Mouse (Mus musculus): ENCODE data around the gene Frem3. TPM values are rescaled to one million over a fixed set of nuclear protein-coding genes. Genes with fewer than 3 reads are reported as not detected.

Frem3 gene
- 0.14 and 0.31 TPM in 2 replicates for total RNA-seq (2014; rRNA removed)
- 0.08 and 0.23 TPM in 2 replicates for polyA plus RNA-seq (2015; fragmentation: Nextera tagmentation; extraction: Ambion mirVana)

DNA sequence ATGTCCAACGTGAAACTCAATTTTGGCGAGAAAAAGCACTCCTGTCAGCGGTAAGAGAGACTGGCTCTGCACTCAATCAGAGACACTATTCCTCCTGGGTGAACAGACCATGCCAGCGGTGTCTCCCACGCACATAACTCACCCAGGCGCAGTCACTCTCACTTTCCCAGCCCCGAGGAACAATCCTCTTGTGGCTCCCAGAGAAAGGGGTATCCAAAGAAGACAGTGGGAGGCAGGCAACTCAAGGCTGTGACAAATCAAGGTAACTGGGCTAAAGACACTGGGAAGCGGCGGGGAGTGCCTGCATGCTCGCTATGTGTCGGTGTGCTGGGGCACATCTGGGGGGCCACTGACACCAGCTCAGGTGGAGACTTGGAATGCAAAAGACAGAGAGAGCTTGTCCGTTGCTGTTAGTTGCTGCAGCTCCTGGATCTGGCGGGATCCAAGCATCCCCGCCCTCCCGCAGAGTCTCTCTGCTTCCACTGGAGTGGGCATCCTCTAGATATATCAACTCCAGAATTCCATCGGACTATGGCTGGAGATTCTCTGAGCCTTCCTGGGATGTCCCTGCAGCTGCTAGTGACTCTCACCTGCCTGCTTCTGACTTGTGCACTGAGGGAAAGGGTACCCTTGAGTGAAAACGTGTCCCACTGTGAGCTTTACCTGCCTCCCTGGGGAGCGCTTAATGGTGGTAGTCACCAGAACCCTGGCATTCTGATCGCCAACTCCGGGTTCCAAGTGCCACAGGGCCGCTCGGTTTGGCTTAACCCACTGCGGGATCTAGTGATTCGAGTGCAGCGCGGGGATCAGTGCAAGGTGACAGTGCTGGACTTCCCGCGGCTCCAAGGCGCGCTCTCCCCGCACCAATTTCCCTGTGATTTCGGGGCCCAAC is at the start of gene Frem3:
Gene Frem3, plus strand, starts transcription at position 532 of the 892 bp plus-strand sequence.
- 2% methylated on average over 32 of the region's 32 CpGs for WGBS

DNA sequence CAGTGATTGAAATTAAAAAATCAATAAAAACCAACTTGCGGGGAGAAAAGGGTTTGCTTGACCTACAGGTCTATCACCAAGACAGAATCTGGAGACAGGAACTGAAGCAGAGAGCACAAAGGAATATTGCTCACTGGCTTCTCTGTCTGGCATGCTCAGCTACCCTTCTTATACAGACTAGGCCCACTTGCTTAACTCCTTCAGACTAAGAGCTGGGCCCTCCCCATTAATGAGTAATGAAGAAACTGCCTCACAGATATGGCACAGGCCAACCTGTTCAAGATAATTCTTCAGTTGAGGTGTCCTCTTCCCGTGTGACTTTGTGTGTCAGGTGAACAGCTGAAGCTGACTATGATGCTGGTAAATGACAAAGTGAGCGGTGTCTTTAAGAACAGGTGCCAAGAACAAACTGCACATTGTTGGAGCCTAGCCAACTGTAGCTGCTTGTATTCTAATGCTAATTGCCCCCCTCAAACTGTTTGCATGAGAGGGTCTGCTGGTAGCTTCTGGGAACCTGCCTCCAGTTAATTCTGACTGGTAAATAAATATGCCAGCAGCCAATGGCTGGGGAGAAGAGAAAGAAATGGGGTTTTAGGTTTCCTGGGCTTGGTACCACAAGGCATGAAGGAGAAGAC is 46.6 kb upstream of the Frem3 start:
- DNase-seq, result peak; percentile 70
- no peaks in the 10 kb centered on the region for H3K36me3 ChIP-seq (ENCODE audit: insufficient read depth)
- H3K4me1 ChIP-seq (ENCODE audit: insufficient read depth), result 0 out of 2 replicates have a peak, but pooled peaks cover 4% of the 10 kb centered on the region
- TF ChIP-seq CTCF (IDR thresholded peaks at IDR 0.05; ENCODE audit: low read depth), result no peak
- no peak overlapping the region for H3K9ac ChIP-seq
- no peak overlapping the region for H3K27ac ChIP-seq (ENCODE audit: low read depth, low read length)
- peak; percentile 59; the same call in 1 of the 2 replicates for ATAC-seq
- H3K4me2 ChIP-seq (ENCODE audit: low read depth), result no peak overlapping the region
- no peak overlapping the region for H3K4me3 ChIP-seq (ENCODE audit: low read depth, low read length)
- no peaks in the 10 kb centered on the region for H3K27me3 ChIP-seq (ENCODE audit: insufficient read depth, low read length)
- no peaks in the 10 kb centered on the region for H3K9me3 ChIP-seq (ENCODE audit: low read length)
- 38% methylated on average over 3 of the region's 3 CpGs for WGBS

More for the DNA sequence above, at the start of gene Frem3:
- Histone ChIP-seq H3K36me3 (ENCODE audit: insufficient read depth) (no peaks in the 10 kb centered on the region), H3K27me3 (ENCODE audit: insufficient read depth, low read length) (peaks cover 15% of the 10 kb centered on the region), H3K27ac (ENCODE audit: low read depth, low read length) (no peak within 1 kb of the TSS), H3K4me3 (ENCODE audit: low read depth, low read length) (peak within 1 kb of the TSS; percentile 34), H3K9ac (peak within 1 kb of the TSS; percentile 22), H3K4me1 (ENCODE audit: insufficient read depth) (peaks cover 6% of the 10 kb centered on the region; the same call in 1 of the 2 replicates), H3K9me3 (ENCODE audit: low read length) (no peaks in the 10 kb centered on the region), H3K4me2 (ENCODE audit: low read depth) (peak within 1 kb of the TSS; percentile 58)
- TF ChIP-seq CTCF (IDR thresholded peaks at IDR 0.05; ENCODE audit: low read depth), result no peak
- ATAC-seq (peak; percentile 38), DNase-seq (peak; percentile 8)

DNA sequence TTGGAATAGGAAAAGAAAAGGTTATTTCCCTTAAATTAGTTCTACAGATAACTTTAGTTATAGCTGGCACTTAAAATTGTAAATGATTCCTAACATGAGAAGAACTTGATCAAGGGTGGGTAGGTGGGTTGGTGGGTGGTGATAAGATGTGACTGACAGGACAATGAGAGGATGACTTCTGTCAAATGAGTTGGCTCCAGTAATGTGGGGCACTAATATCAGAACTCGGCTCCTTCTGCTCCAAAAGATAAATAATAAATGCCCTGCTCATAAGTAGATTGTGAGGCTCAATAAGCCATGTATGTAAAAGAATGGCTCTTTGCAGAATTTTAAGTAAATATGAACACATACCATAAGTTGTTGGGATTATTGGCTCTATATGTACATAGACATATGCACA is 43.4 kb upstream of the Frem3 start:
- no peak overlapping the region for H3K27ac ChIP-seq (ENCODE audit: low read depth, low read length)
- H3K36me3 ChIP-seq (ENCODE audit: insufficient read depth), result no peaks in the 10 kb centered on the region
- 0 out of 2 replicates have a peak, but pooled peaks cover 4% of the 10 kb centered on the region for H3K4me1 ChIP-seq (ENCODE audit: insufficient read depth)
- no peak overlapping the region for H3K4me2 ChIP-seq (ENCODE audit: low read depth)
- DNase-seq (no peak), ATAC-seq (no peak)
- no peak overlapping the region for H3K9ac ChIP-seq
- H3K27me3 ChIP-seq (ENCODE audit: insufficient read depth, low read length), result no peaks in the 10 kb centered on the region
- WGBS, result 90% methylated on average over 1 of the region's 1 CpGs
- no peak overlapping the region for H3K4me3 ChIP-seq (ENCODE audit: low read depth, low read length)
- no peak for TF ChIP-seq CTCF (IDR thresholded peaks at IDR 0.05; ENCODE audit: low read depth)
- H3K9me3 ChIP-seq (ENCODE audit: low read length), result no peaks in the 10 kb centered on the region

DNA sequence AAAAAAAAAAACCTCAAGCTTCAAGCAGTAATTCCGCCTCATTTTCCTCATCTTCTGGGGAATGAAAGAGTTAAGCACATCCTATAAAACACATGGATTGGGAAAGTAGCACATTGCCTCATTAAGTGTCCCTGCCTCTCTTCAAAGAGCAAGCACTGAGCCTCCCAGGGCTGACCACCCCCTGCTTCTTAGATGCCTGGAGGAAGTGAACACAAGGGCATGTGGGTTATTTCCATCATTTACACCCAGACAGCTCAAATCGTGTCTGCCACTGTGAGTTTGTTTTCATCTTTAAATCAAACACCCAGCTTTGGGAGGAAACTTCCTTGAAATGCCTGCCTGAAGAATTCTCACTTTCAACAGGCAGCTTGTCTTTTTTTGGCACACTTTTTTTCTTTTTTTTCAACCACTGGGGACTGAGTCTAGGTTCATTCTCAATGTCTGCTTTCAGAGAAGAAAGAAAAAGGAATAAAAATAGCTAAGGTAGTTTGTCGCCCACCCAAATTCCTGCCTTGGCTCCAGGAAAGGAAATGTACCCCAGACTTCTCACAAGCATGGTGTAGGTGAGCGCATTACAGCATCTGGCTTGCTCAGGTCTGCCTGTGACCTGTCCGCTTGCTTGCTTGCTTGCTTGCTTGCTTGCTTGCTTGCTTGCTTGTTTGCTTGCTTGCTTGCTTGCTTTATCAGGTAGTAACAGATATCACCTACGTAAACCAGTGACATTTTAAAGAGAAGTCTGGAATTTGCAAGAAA is 42.5 kb upstream of the Frem3 start:
- no peak overlapping the region for H3K4me3 ChIP-seq (ENCODE audit: low read depth, low read length)
- H3K4me2 ChIP-seq (ENCODE audit: low read depth), result no peak overlapping the region
- H3K36me3 ChIP-seq (ENCODE audit: insufficient read depth), result no peaks in the 10 kb centered on the region
- H3K9me3 ChIP-seq (ENCODE audit: low read length), result no peaks in the 10 kb centered on the region
- WGBS, result 58% methylated on average over 6 of the region's 6 CpGs
- no peak overlapping the region for H3K9ac ChIP-seq
- 0 out of 2 replicates have a peak, but pooled peaks cover 4% of the 10 kb centered on the region for H3K4me1 ChIP-seq (ENCODE audit: insufficient read depth)
- H3K27me3 ChIP-seq (ENCODE audit: insufficient read depth, low read length), result no peaks in the 10 kb centered on the region
- TF ChIP-seq CTCF (IDR thresholded peaks at IDR 0.05; ENCODE audit: low read depth), result no peak
- DNase-seq (peak; percentile 17), ATAC-seq (peak; percentile 43)
- no peak overlapping the region for H3K27ac ChIP-seq (ENCODE audit: low read depth, low read length)

DNA sequence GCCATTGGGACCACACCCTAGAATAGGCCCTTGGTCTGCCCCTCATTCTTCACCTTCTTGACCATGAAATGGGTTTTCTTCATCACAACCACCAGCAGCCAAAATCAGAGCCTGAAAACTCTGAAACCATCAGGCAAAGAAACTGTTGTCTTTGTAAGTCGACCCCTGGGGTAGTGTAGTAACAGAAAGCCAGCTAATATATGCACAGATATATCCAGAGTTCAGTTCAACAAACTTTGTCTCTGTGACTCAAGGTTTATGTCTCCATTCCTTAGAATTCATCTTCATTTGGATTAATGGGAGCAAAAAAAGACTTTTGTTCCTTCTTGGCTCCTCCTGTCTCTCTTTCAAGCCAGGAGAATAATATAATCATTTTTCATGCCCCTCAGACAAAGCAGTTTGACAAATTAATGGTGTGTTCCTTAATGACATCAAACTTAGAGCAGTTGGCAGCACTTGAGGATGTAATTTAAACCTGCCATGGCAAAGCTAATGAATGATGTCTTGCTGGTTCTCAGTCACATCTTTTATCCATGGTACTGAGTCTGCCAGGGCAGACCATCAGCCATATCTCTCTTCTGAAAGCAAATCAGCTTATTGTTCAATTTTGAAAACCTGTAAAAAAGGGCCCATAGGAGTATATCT is 38.3 kb upstream of the Frem3 start:
- H3K27ac ChIP-seq (ENCODE audit: low read depth, low read length), result no peak overlapping the region
- H3K9me3 ChIP-seq (ENCODE audit: low read length), result no peaks in the 10 kb centered on the region
- H3K9ac ChIP-seq, result no peak overlapping the region
- H3K4me3 ChIP-seq (ENCODE audit: low read depth, low read length), result no peak overlapping the region
- DNase-seq (no peak), ATAC-seq (peak; percentile 69; the same call in 1 of the 2 replicates)
- WGBS, result 37% methylated on average over 1 of the region's 1 CpGs
- H3K4me1 ChIP-seq (ENCODE audit: insufficient read depth), result 0 out of 2 replicates have a peak, but pooled peaks cover 4% of the 10 kb centered on the region
- H3K4me2 ChIP-seq (ENCODE audit: low read depth), result no peak overlapping the region
- H3K27me3 ChIP-seq (ENCODE audit: insufficient read depth, low read length), result no peaks in the 10 kb centered on the region
- no peak for TF ChIP-seq CTCF (IDR thresholded peaks at IDR 0.05; ENCODE audit: low read depth)
- H3K36me3 ChIP-seq (ENCODE audit: insufficient read depth), result no peaks in the 10 kb centered on the region

DNA sequence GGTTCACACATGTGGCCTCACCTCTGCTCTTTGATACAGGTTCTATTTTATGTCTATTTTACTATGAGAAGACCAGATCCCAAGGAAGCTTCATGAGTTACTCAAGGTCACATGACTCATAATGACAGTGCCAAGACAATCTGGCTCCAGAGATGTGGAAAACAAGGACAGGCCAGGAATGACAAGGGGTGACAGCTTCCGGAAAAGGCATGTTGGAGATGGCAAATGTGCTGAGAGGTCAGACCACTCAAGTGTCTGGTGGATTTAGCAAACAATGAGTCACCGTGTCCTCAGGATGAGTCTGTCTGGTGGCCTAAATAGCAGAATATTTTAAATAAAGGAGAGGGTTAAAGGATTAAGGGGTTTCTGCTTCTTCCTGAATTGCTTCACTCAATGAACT is 33.8 kb upstream of the Frem3 start:
- Histone ChIP-seq H3K9ac (no peak overlapping the region), H3K36me3 (ENCODE audit: insufficient read depth) (no peaks in the 10 kb centered on the region), H3K9me3 (ENCODE audit: low read length) (no peaks in the 10 kb centered on the region), H3K27me3 (ENCODE audit: insufficient read depth, low read length) (no peaks in the 10 kb centered on the region), H3K4me2 (ENCODE audit: low read depth) (no peak overlapping the region), H3K27ac (ENCODE audit: low read depth, low read length) (no peak overlapping the region), H3K4me3 (ENCODE audit: low read depth, low read length) (no peak overlapping the region), H3K4me1 (ENCODE audit: insufficient read depth) (no peaks in the 10 kb centered on the region)
- ATAC-seq (no peak), DNase-seq (no peak)
- WGBS, result 79% methylated on average over 2 of the region's 2 CpGs
- no peak for TF ChIP-seq CTCF (IDR thresholded peaks at IDR 0.05; ENCODE audit: low read depth)
